Mouse (Mus musculus): ENCODE measurements at regions not wholly inside any gene's neighbourhood (a gene's known extent, or its start where the extent isn't known, plus 50 kb on each side); places are given as distances from the start of the nearest gene placed in this dataset.

GRCm38 (mm10) chr16:29147766-29148165 is 61.7 kb upstream of the Hrasls start:
- Histone ChIP-seq H3K4me3 (ENCODE audit: insufficient read depth, low read depth, low read length) (no peak overlapping the region), H3K36me3 (ENCODE audit: control insufficient read depth, insufficient read depth, low read length) (no peaks in the 10 kb centered on the region), H3K27ac (replicated peaks; ENCODE audit: insufficient read depth, low read depth, low read length) (no peak overlapping the region), H3K9ac (ENCODE audit: low read depth, low read length) (no peak overlapping the region), H3K79me2 (ENCODE audit: control insufficient read depth, insufficient read depth, low read length) (no peaks in the 10 kb centered on the region), H3K4me1 (ENCODE audit: control insufficient read depth, insufficient read depth, low read length) (no peaks in the 10 kb centered on the region), H3K27me3 (ENCODE audit: control insufficient read depth, insufficient read depth, low read length) (no peaks in the 10 kb centered on the region)
- WGBS = 76% methylated on average over 1 of the region's 1 CpGs
- no peak for DNase-seq (ENCODE audit: extremely low read depth, low read depth, low spot score)
- TF ChIP-seq POLR2A (IDR thresholded peaks at IDR 0.05; ENCODE audit: extremely low read depth, insufficient read depth, low read length) = no peak
- no peak for TF ChIP-seq CTCF (IDR thresholded peaks at IDR 0.05; ENCODE audit: low read depth, low read length)

GRCm38 (mm10) chr16:29119217-29119616 is 90.3 kb upstream of the Hrasls start:
- no peaks in the 10 kb centered on the region for H3K4me1 ChIP-seq (ENCODE audit: control insufficient read depth, insufficient read depth, low read length)
- H3K79me2 ChIP-seq (ENCODE audit: control insufficient read depth, insufficient read depth, low read length) = no peaks in the 10 kb centered on the region
- DNase-seq (ENCODE audit: extremely low read depth, low read depth, low spot score) = no peak
- no peaks in the 10 kb centered on the region for H3K36me3 ChIP-seq (ENCODE audit: control insufficient read depth, insufficient read depth, low read length)
- 77% methylated on average over 4 of the region's 4 CpGs for whole genome bisulfite sequencing
- H3K27ac ChIP-seq (replicated peaks; ENCODE audit: insufficient read depth, low read depth, low read length) = no peak overlapping the region
- no peak overlapping the region for H3K9ac ChIP-seq (ENCODE audit: low read depth, low read length)
- no peaks in the 10 kb centered on the region for H3K27me3 ChIP-seq (ENCODE audit: control insufficient read depth, insufficient read depth, low read length)
- no peak overlapping the region for H3K4me3 ChIP-seq (ENCODE audit: insufficient read depth, low read depth, low read length)
- TF ChIP-seq CTCF (IDR thresholded peaks at IDR 0.05; ENCODE audit: low read depth, low read length) = no peak
- TF ChIP-seq POLR2A (IDR thresholded peaks at IDR 0.05; ENCODE audit: extremely low read depth, insufficient read depth, low read length) = no peak

- Histone ChIP-seq H3K27me3 (ENCODE audit: control insufficient read depth, insufficient read depth, low read length) (no peaks in the 10 kb centered on the region), H3K4me1 (ENCODE audit: control insufficient read depth, insufficient read depth, low read length) (no peaks in the 10 kb centered on the region), H3K36me3 (ENCODE audit: control insufficient read depth, insufficient read depth, low read length) (no peaks in the 10 kb centered on the region), H3K9ac (ENCODE audit: low read depth, low read length) (no peak overlapping the region), H3K27ac (replicated peaks; ENCODE audit: insufficient read depth, low read depth, low read length) (no peak overlapping the region), H3K79me2 (ENCODE audit: control insufficient read depth, insufficient read depth, low read length) (no peaks in the 10 kb centered on the region), H3K4me3 (ENCODE audit: insufficient read depth, low read depth, low read length) (no peak overlapping the region)
- no peak for TF ChIP-seq POLR2A (IDR thresholded peaks at IDR 0.05; ENCODE audit: extremely low read depth, insufficient read depth, low read length)
- TF ChIP-seq CTCF (IDR thresholded peaks at IDR 0.05; ENCODE audit: low read depth, low read length) = no peak
- 90% methylated on average over 4 of the region's 4 CpGs for whole genome bisulfite sequencing
- DNase-seq (ENCODE audit: extremely low read depth, low read depth, low spot score) = no peak
Observed at GRCm38 (mm10) chr16:29096791-29097190, 112.7 kb upstream of the Hrasls start.

GRCm38 (mm10) chr16:29065961-29066360 is 136.5 kb upstream of the Mb21d2 start:
- no peaks in the 10 kb centered on the region for H3K36me3 ChIP-seq (ENCODE audit: control insufficient read depth, insufficient read depth, low read length)
- no peak overlapping the region for H3K27ac ChIP-seq (replicated peaks; ENCODE audit: insufficient read depth, low read depth, low read length)
- TF ChIP-seq CTCF (IDR thresholded peaks at IDR 0.05; ENCODE audit: low read depth, low read length) (no peak), POLR2A (IDR thresholded peaks at IDR 0.05; ENCODE audit: extremely low read depth, insufficient read depth, low read length) (no peak)
- H3K9ac ChIP-seq (ENCODE audit: low read depth, low read length) = no peak overlapping the region
- WGBS = 80% methylated on average over 3 of the region's 3 CpGs
- no peak for DNase-seq (ENCODE audit: extremely low read depth, low read depth, low spot score)
- no peaks in the 10 kb centered on the region for H3K27me3 ChIP-seq (ENCODE audit: control insufficient read depth, insufficient read depth, low read length)
- H3K4me3 ChIP-seq (ENCODE audit: insufficient read depth, low read depth, low read length) = no peak overlapping the region
- H3K4me1 ChIP-seq (ENCODE audit: control insufficient read depth, insufficient read depth, low read length) = no peaks in the 10 kb centered on the region
- H3K79me2 ChIP-seq (ENCODE audit: control insufficient read depth, insufficient read depth, low read length) = no peaks in the 10 kb centered on the region

- 84% methylated on average over 4 of the region's 4 CpGs for WGBS
- Histone ChIP-seq H3K27ac (replicated peaks; ENCODE audit: insufficient read depth, low read depth, low read length) (no peak overlapping the region), H3K79me2 (ENCODE audit: control insufficient read depth, insufficient read depth, low read length) (no peaks in the 10 kb centered on the region), H3K4me1 (ENCODE audit: control insufficient read depth, insufficient read depth, low read length) (no peaks in the 10 kb centered on the region), H3K9ac (ENCODE audit: low read depth, low read length) (no peak overlapping the region), H3K4me3 (ENCODE audit: insufficient read depth, low read depth, low read length) (no peak overlapping the region), H3K27me3 (ENCODE audit: control insufficient read depth, insufficient read depth, low read length) (no peaks in the 10 kb centered on the region), H3K36me3 (ENCODE audit: control insufficient read depth, insufficient read depth, low read length) (no peaks in the 10 kb centered on the region)
- DNase-seq (ENCODE audit: extremely low read depth, low read depth, low spot score) = no peak
- TF ChIP-seq POLR2A (IDR thresholded peaks at IDR 0.05; ENCODE audit: extremely low read depth, insufficient read depth, low read length) (no peak), CTCF (IDR thresholded peaks at IDR 0.05; ENCODE audit: low read depth, low read length) (no peak)
Observed at GRCm38 (mm10) chr16:29065097-29065785, 135.8 kb upstream of the Mb21d2 start.

GRCm38 (mm10) chr16:29063377-29063776 is 133.9 kb upstream of the Mb21d2 start:
- no peaks in the 10 kb centered on the region for H3K79me2 ChIP-seq (ENCODE audit: control insufficient read depth, insufficient read depth, low read length)
- no peak for TF ChIP-seq CTCF (IDR thresholded peaks at IDR 0.05; ENCODE audit: low read depth, low read length)
- no peak for TF ChIP-seq POLR2A (IDR thresholded peaks at IDR 0.05; ENCODE audit: extremely low read depth, insufficient read depth, low read length)
- no peaks in the 10 kb centered on the region for H3K36me3 ChIP-seq (ENCODE audit: control insufficient read depth, insufficient read depth, low read length)
- DNase-seq (ENCODE audit: extremely low read depth, low read depth, low spot score) = no peak
- H3K27me3 ChIP-seq (ENCODE audit: control insufficient read depth, insufficient read depth, low read length) = no peaks in the 10 kb centered on the region
- no peaks in the 10 kb centered on the region for H3K4me1 ChIP-seq (ENCODE audit: control insufficient read depth, insufficient read depth, low read length)
- H3K27ac ChIP-seq (replicated peaks; ENCODE audit: insufficient read depth, low read depth, low read length) = no peak overlapping the region
- H3K9ac ChIP-seq (ENCODE audit: low read depth, low read length) = no peak overlapping the region
- no peak overlapping the region for H3K4me3 ChIP-seq (ENCODE audit: insufficient read depth, low read depth, low read length)

Data from liver, adult 2 months (tissue).